Mouse (Mus musculus) left cerebral cortex, postnatal 4 days (tissue): ENCODE data around the gene Atg9b. TPM values are rescaled to one million over a fixed set of nuclear protein-coding genes. Genes with fewer than 3 reads are reported as not detected.

Experiments used
- DNase-seq: peaks from one replicate; pipeline ENCODE4 v3.0.0-alpha.2; 2022
- intact Hi-C: fragments of 180-260 bp; cut with DNase I; formaldehyde crosslinking; loops from one replicate; pipeline ENCODE4 v1.15.1; 2025
- total RNA-seq, 2 experiments: library from RNA; stranded (reverse); gene quantifications; 2 replicates each; pipeline ENCODE4 v1.2.3; 2021

Atg9b gene
- total RNA-seq, result 1 to 10 TPM; 6.4 to 8.1 TPM

DNA sequence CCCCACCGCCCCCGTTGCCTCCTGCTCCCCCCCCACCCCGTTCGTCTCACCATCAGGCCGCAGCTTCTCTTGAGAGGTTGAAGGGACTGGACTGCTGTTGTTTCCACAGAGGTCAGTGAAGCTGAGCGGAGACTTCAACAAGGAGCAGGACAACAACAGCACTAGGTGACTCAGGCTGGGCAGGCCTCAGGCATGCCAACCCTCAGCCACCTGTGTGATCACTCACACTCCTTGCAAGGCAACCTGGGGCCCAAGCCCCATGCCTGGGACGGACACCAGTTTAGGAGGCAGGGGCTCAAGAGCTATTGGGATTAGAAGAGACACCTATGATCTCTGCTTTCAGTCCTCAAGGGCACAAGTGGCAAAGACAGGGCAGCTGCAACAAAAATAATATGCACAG, at the start of gene Atg9b:
Gene Atg9b (minus strand): TSS at position 280 of the 400 bp plus-strand sequence.
- DNase-seq, result no peak
- intact Hi-C loops, result no loop called here

DNA sequence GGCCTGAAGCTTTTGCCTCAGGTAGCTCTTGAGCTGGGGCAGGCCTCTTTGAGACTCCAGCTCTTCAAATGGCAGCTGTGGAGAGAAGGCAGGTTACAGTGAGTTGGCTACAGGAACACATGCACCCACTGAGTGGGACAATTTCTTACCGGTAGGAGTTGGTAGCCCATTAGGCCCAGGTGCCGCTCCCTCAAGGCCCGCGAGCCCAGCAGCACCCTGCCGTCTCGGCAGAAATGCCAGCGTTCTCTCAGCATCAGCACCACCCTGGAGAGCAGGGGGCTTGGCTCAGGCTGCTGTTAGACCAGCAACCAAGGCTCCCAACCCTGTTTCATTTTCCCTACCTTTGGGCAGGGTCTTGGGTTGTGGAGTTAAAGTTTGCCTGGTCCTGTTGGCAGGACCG, 49.2 kb upstream of the Atg9b start:
- intact Hi-C loops, result no loop called here
- no peak for DNase-seq

DNA sequence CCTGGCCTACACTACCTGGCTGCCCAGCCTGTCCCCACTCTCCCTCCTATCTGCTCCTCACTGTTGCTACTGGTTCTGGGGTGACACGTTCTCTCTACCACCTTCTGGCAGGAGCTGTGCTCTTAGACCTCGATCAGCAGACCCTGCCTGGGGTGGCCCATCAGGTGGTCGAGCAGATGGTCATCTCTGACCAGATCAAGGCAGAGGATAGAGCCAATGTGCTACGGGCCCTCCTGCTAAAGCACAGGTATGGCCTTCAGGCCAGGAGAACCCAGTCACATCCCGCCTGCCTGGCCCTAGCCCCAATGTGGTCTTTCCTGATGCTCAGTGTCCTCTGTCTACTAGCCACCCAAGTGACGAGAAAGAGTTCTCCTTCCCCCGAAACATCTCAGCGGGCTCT, 42.0 kb upstream of the Atg9b start:
- intact Hi-C loops, result no loop called here
- DNase-seq, result no peak

DNA sequence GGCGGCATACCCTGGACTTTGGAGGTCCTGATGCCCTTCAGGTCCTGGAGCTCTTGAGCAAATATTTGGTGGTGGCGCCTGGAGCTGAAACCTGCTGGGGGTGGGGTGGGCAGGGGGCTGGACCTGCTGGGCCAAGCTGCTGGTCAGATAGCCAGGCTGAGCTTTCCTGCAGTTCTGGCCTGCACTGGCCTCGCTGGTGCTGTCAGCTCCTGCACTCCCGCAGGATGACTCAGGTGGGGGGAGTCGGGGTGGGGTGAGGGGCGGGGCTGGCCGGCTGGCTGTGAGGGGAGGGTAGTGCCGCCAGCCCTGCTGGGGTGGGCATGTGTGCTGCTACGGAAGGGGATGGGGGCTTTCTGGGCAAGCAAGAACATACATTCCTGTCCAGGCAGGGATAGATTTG, 36.7 kb upstream of the Atg9b start:
- intact Hi-C loops, result no loop called here
- no peak for DNase-seq

DNA sequence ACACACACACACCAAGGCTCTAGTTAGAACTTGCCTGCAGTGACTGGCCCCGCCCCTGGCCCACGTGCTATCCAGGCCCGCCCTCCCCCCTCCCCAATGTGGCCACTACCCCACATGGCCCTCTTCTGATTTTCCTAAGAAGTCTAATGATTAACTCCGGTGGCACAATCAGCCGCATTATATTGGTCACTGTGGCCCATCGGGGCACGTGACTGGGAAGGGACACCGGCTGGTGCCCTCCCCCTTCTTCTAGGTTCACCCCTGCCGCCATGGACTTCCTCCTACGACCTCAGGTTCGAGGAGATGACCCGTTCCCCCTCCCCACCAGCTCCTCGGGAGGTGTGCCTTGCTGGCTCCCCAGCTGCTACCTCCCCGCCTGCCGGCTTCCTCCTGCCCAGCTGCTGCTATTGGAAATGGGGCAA, 36.0 kb upstream of the Atg9b start:
- peak; percentile 48 for DNase-seq
- intact Hi-C loops, result no loop called here

DNA sequence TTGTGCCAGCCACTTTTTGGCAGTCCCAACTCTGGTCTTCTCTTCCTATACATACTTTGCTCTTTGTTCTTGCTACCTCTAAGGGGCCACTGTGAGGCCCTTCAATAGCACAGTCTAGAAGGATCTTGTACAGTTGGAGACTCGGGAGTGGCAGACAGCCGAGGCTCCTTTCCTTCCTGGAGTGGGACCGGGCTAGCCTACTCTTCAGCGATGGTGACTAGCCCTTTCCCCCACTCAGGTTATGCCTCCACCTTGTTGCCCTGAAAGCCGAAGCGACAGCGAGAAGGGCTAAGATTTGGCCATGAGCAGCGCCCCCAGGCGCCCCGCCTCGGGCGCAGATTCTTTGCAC, 35.3 kb upstream of the Atg9b start:
- intact Hi-C loops, result no loop called here
- no peak for DNase-seq

DNA sequence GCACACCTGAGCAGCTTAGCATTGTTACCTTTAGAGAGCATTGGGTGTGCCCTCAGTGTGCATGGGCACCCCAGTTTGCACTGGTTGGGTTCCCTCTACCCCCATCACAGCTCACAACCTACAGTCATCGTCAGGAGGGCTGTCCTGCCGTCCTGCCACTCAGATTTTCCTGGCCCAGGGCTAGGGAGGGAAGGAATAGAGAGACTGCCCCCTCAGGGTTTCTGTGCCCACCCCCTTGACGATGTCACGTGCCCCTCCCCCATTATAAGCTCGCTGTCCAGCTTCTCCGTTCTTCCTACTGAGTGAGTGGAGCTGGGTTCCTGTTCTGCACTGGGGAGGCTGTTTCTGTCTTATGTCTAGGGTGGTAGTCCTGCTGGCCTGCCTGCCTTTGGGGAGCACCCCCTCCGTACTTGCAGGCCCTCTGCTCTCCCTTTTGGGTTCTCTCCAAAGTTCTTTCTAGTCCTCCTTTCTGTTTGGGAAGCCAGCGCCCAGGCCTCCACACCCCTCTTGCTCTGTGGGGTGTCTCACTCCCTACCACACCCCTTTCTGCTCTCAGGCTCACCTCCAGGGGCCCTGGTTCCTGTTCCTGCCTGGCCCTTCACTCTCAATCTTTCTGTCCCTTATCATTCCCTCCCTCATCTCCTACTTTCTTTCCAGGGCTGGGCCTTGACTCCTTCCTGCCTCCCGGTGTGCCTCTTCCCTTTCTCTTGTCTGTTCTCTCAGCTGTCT, 34.8 kb upstream of the Atg9b start:
- DNase-seq, result no peak
- intact Hi-C loops, result no loop called here

DNA sequence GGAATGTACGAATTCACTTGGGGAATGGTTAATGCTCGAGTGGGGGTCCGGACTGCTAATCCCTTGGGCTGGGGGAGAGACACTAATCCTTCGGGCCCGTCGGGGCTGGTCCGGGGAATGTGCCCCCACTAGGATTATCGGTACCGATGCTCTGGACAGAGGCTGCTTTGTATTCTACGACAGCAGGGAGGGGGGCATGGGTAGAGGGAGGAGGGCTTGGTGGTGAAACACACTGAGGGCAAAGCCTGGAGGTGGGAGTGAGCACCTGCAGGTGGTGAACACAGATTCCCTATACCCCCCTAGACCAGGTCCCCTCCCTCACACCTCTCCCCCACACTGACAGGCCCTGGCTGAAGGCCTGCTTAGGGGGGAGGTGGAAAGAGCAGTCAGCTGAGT, 34.1 kb upstream of the Atg9b start:
- no peak for DNase-seq
- intact Hi-C loops, result no loop called here

DNA sequence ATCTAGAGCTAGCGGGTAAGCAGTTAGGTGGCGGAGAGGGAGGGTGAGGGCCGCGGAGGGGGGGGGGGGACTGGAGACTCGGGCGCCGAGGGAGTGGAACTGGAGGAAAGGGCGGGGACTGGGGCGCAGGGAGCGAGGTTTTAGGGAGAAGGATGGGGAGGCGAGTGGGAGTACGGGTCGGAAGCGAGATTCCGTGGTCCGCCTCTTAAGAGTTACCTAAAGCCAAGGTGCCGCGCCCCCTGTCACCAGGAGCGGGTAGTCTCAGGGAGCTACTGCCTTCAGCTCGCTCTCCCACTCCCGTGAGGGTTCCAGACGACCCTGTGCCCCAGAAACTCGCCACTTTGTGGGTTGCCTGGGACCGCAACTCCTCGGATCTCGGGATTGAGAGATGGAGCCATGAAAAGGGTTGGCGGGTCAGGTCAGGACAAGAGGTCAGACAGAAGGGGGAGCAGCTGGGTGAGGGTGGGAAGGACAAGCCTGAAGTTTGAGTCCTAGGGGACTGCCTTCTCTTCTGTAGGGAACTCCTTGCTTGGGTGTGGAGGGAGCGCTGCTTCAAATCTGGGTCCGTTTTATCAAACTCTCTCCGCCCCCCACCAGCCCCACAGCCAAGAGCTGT, 33.6 kb upstream of the Atg9b start:
- DNase-seq, result peak; percentile 41
- intact Hi-C loops, result no loop called here

DNA sequence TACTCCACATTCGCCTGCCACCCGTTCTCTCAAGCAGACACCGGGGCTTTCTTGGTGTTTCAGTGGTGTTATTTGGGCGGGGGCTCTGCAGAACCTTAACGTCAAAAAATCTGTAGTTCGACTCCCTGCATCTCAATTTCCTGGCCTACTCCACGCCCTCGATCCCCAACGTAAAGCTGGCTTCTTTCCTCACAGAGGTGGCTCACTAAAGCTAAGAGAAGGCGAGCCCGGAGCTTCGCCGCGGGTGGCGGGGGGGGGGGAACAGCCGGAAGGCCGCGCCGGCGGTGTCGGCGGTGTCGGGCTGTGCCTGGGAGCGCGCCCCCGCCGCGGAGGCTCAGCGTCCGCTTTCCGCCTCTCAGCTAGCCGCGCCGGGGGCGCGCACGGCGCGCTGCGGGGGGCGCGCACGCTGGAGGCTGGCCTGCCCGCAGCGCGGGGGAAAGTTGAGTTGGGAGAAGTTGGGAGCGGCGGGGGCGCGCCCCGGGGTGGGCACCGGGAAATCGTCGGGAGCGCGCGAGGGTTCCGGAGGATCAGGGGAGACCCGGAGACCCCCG, 33.0 kb upstream of the Atg9b start:
- intact Hi-C loops, result no loop called here
- DNase-seq, result peak; percentile 76

DNA sequence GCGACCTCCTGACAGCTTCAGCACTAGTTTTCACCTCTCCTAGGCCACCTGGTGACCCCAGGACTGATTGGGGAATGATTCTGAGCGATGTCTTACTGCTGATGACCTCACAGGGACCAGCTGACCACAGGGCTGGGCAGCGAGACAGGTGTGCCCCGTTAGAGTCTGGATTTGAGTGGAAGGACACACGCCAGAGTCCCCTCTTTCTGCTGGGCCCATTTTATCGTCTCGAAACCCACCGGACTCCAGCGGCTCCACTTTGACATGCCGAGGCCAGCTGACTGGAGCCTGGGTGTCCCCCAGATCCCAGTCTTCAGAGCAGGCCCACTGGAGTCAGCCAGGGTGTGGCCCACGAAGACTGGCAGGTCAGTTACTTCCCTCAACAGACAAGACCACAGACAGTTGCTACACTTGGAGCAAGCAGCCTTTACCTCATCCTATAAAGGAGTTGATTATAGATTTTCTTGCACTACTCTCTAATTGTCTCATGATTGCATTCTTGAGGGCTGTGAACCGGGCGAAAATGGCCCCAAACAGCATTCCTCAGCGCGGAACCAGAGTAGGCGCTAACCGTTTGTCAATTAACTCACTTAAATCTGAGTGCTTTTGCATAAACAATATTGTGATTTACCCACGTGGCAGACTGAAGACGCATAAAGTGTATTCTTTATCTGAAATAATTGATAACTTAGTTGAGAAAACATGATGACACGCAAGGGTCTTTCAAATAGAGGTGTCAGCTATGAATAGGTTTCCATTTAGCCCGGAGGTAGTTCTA, 32.2 kb upstream of the Atg9b start:
- DNase-seq, result no peak
- intact Hi-C loops, result no loop called here

DNA sequence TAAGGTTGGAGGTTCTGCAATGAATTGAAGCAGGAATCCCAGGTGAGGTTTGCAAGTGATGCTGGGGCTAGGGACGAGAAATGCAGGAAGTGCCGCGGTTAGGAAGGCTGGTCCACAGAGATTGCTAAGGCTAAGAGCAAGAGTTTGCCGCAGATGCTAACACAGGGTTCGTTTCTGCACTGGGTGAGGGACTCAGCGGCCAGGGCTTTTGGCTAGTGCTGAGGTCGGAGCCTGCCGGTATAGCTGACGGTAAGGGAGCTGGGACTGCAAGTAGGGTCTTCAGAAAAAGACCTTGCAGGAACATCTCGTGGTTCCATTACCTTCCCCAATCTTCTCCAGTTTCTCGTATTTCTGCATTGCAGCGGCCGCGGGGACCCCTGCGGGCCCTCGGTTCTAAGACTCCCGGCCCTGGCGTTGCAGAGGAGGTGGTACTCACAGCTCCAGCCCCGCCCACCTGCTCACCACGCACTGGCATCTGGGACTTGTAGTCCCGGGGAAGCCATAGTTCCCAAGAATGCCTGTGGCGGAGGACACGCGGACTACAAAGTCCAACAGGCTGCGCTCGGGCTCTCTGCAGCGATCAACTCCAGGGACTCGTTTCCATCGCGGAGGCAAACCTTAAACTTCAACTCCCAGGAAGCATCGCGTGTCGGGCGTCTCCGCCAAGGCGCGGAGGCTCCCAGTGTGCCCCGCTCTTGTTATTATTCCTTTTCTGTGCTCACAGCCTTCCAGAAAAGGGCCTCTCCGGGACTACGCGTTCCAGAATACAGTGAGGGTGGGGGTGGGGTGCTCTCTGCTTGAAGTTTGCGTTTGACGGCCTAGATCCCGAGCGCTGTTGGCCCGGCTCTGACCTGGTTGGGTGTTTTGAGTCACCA, 31.4 kb upstream of the Atg9b start, which contains the start of the genes Cdk5 and Slc4a2:
Gene Cdk5 (minus strand): TSS at position 402 of the 875 bp plus-strand sequence.
Gene Slc4a2 (plus strand): TSS at position 709 of the 875 bp plus-strand sequence.
- intact Hi-C loops, result no loop called here

DNA sequence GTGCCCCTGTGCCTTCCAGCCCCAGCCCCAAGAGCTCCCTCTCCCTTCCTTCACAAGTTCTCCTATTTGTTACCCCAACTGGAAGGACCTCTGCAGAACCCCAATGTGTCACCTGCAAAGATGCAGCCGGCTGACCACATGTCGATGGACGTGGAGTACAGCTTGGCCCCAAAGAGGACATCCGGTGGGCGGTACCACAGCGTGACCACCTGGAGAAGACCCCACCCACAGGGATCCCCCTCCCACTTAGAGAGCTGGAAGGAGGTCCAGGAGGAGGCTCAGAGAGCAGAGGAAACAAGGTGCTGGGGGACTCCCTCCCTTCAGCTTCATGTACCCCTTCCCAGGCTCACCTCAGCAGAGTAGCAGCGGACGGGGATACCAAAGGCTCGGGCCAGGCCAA, 28.4 kb upstream of the Atg9b start:
- intact Hi-C loops, result no loop called here

More for the DNA sequence above, 31.4 kb upstream of the Atg9b start, which contains the start of the genes Cdk5 and Slc4a2:
- DNase-seq, result peak; percentile 99

DNA sequence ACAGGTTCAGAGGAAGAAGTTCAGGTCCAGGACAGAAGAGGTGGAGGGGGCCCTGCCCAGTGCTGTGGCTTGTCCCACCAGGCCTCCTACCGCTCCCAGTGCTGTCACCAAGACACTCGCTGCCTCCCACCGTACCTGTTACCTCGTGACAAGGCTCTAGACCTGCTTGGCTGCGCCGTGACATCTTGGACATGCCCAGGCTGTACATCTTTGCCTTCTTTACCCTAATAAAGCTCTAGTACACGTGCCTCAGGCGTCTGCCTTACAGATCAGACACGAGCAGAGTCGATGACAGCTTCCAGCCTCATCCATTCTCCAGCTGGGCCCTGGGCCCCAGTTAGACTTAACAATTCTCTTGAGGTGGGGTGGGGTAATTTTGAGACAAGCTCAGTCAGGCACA, 25.6 kb upstream of the Atg9b start:
- intact Hi-C loops, result no loop called here
- DNase-seq, result no peak

More for the DNA sequence above, 28.4 kb upstream of the Atg9b start:
- DNase-seq, result no peak

DNA sequence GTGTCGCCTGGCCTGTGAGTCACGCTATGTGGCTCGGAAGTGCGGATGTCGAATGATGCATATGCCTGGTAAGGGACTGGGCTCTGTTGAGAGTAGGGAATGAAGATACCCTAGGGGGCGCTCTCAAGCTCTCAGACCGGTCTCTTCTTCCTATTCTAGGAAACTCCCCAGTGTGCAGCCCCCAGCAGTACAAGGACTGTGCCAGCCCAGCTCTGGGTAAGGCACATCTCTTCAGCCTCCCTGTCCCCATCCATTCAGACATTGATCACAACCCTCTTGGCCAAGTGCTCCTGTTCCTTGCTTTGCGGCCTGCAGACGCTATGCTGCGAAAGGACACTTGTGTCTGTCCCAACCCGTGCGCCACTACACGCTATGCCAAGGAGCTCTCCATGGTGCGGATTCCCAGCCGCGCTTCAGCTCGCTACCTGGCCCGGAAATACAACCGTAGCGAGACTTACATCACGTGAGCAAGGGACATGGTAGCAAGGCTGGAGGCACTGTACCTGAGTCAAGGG, 24.3 kb upstream of the Atg9b start:
- intact Hi-C loops, result no loop called here
- DNase-seq, result peak; percentile 71

DNA sequence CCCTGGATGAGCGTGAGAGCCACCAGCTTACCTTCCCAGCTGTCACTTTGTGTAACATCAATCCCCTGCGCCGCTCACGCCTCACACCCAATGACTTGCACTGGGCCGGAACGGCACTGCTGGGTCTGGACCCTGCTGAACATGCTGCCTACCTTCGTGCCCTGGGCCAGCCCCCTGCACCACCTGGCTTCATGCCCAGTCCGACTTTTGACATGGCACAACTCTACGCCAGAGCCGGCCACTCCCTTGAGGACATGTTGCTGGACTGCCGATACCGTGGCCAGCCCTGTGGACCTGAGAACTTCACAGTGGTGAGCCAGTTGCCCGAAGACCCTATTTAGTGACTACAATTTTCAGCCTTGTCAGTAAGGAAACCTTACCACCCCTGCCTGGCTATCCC, 22.0 kb upstream of the Atg9b start:
- intact Hi-C loops, result no loop called here
- DNase-seq, result no peak

DNA sequence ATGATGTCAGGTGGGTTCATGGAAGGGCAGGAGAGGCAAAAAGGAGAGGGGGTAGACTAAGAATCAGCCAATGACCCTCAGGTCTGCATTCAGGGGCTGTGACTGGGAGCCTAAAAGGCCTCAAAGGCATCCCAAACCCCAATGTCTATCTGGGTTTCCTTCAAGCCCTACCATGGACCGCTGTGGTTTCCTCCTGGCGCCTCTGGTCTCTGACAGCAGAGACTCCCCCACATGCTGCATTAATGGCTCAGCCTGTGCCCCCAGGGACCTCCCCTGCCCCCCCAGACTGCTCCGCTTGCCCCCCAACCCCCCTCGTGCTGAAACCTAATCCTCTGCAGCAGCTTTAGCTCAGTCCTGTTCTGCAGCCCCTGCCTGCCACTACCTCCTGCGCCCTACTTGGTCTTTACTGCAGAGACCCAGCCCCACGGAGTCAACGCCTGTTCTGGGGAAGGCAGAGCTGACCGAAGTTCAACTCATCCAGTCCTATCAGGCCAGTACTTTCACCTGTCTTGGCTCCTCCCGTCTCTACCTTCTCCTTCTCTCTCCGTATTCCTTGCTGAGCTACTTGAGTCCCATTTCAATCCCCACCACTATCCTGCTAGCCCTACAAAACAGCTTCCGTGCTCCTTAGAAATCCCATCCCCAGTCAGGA, 21.2 kb upstream of the Atg9b start, which contains the start of gene Asic3:
Gene Asic3 (plus strand): TSS at position 351 of the 652 bp plus-strand sequence.
- intact Hi-C loops, result no loop called here
- no peak for DNase-seq

DNA sequence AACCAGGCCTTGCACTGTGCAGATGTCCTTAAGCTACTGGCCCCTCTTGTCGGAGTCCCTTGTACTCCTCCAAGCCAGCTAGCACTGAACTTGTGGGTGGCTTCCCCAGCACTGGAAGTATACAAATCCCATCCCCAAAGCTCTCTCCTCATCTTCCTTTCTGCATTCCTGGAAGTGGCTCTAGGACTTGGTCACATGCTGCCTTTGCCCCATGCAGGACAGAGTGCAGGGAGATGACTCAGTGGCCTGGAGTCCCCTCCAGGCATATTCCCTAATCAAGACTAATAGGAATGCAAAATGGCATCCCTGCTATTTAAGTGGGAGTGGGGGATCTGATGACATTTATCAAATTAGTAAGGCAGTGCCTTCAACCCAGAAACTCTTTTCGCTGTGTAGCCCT, 20.1 kb upstream of the Atg9b start:
- intact Hi-C loops, result no loop called here
- DNase-seq, result no peak

DNA sequence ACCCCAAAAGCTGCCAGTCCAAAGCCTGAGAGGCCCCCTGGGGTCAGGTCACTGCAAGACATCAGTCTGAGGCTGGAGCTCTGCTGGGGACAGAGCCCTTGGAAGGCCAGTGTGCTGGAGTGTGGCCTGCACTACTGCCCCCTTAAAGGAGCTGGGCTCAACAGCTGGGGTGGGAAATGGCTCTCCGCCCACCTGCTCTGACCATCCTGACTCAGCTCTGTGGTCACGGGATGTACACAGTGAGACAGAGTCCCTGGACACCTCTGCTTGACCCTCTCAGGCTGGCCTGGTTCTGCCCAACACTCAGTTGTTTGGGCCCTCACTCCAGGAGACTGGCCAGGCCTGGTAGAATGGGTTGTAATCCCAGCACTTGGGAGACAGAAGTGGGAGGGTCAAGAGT, 17.5 kb upstream of the Atg9b start:
- no peak for DNase-seq
- intact Hi-C loops, result no loop called here

DNA sequence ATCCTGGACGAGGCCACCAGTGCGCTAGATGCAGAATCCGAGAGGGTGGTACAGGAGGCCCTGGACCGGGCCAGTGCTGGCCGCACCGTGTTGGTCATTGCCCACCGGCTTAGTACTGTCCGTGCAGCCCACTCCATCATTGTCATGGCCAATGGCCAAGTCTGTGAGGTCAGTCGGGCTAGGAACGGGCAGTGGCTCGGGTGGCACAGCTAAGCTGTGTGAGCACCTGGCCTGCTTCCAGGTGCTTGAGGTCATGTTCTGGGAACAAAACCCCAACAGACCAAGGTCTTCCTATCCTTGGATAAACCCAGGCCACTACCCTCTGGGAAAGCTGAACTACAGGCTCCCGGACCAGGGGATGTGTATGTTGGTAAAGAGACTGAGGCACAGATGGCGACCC, 16.7 kb upstream of the Atg9b start:
- intact Hi-C loops, result no loop called here
- DNase-seq, result no peak
